15 mouse cellular contexts compared by ENCODE assay signal in the genomic region with DNA sequence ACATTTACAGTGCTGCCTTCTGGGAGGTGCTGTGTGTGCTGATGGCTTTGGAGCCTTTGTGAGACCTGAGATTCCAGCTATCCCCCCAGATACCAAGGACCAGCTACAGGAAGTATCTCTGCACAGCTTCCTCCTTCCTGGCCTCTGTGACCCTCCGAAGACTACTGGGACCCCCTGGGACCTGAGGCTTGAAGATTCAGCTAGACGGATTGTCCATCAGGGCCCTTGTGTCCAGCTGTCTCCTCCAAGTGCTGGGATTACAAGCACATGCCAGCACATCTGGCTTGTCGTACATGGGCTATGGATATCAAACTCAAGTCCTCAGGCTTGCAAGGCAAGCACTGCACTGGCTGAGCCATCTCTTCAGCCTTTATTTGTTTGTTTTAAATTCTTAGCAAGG.
A peak's percentile ranks its signal among the peaks of the same experiment; 100 is the strongest.
DNase-seq lines count a peak whose midpoint lies in the region; ATAC-seq and TF ChIP-seq lines count a peak whose summit lies in the region.
"Had no signal": no experiment of that assay in that cellular context is flagged by ENCODE, and none has a peak within 500 bp of the region (broad histone marks: within the 10 kb centered on the region; RNA-seq: fewer than 3 reads in every experiment).

No protein-coding gene starts in this region.

- H3K79me2 ChIP-seq in myocyte (ENCODE audit: control insufficient read depth, insufficient read depth) = no peaks in the 10 kb centered on the region

- peaks cover 23% of the 10 kb centered on the region for H3K4me1 ChIP-seq in kidney, embryonic 15.5 days
- H3K4me1 ChIP-seq in embryonic facial prominence, embryonic 15.5 days = peaks cover 16% of the 10 kb centered on the region; the same call in 1 of the 2 replicates
- H3K4me1 ChIP-seq: liver, embryonic 15.5 days had no signal

- H3K36me3 ChIP-seq in kidney, embryonic 15.5 days = no peaks in the 10 kb centered on the region
- H3K36me3 ChIP-seq in embryonic facial prominence, embryonic 15.5 days = no peaks in the 10 kb centered on the region
- H3K36me3 ChIP-seq in myocyte (ENCODE audit: control insufficient read depth, insufficient read depth) = no peaks in the 10 kb centered on the region
- H3K36me3 ChIP-seq: limb, embryonic 15.5 days; liver, embryonic 15.5 days; midbrain, embryonic 13.5 days had no signal

- peak overlapping the region; percentile 45; the same call in 1 of the 2 replicates for H3K27ac ChIP-seq in kidney, embryonic 15.5 days
- 0 out of 2 replicates have a peak overlapping the region, but pooled peaks have one; percentile 28 for H3K27ac ChIP-seq in embryonic facial prominence, embryonic 15.5 days (replicated peaks)
- H3K27ac ChIP-seq: limb, embryonic 15.5 days; liver, embryonic 15.5 days; midbrain, embryonic 13.5 days had no signal

- H3K9ac ChIP-seq in kidney, embryonic 15.5 days = no peak overlapping the region
- no peak overlapping the region for H3K9ac ChIP-seq in embryonic facial prominence, embryonic 15.5 days
- H3K9ac ChIP-seq: limb, embryonic 15.5 days; liver, embryonic 15.5 days; midbrain, embryonic 13.5 days had no signal

- H3K4me3 ChIP-seq in kidney, embryonic 15.5 days (replicated peaks) = no peak overlapping the region
- no peak overlapping the region for H3K4me3 ChIP-seq in embryonic facial prominence, embryonic 15.5 days (replicated peaks)
- H3K4me3 ChIP-seq in myocyte = no peak overlapping the region
- H3K4me3 ChIP-seq: limb, embryonic 15.5 days; liver, embryonic 15.5 days; midbrain, embryonic 13.5 days had no signal

- whole genome bisulfite sequencing in kidney, embryonic 15.5 days = 66% methylated on average over 3 of the region's 3 CpGs
- WGBS in embryonic facial prominence, embryonic 15.5 days = 38% methylated on average over 3 of the region's 3 CpGs

- no peak for TF ChIP-seq POLR2A in myocyte (IDR thresholded peaks at IDR 0.05; ENCODE audit: insufficient read length, low read depth)

- no peak overlapping the region for H3K4me2 ChIP-seq in kidney, embryonic 15.5 days
- H3K4me2 ChIP-seq in embryonic facial prominence, embryonic 15.5 days (replicated peaks) = no peak overlapping the region
- peak overlapping the region; percentile 55 for H3K4me2 ChIP-seq in myocyte (ENCODE audit: low read depth)
- H3K4me2 ChIP-seq: limb, embryonic 15.5 days; midbrain, embryonic 13.5 days had no signal

- ATAC-seq in kidney, embryonic 15.5 days (replicated peaks; ENCODE audit: low FRiP score) = no peak
- no peak for ATAC-seq in embryonic facial prominence, embryonic 15.5 days (ENCODE audit: insufficient number of reproducible peaks, low FRiP score, low TSS enrichment, low read depth)
- ATAC-seq: forebrain, embryonic 16.5 days; inflammation-experienced regulatory T-cells, adult 6 months; midbrain, embryonic 13.5 days had no signal

- peak; percentile 33 for DNase-seq in embryo, embryonic 11 days
- DNase-seq in embryo, embryonic 10 days (ENCODE audit: low spot score) = no peak
- DNase-seq in kidney, adult 18-20 months = no peak
- no peak for DNase-seq in right cerebral cortex, postnatal 4 days
- no peak for DNase-seq in urinary bladder, postnatal 14 days (ENCODE audit: low spot score)
- DNase-seq: cerebellum, adult 9-11 months; layer of hippocampus, postnatal 36 days had no signal

- no peak overlapping the region for H3ac ChIP-seq in myocyte (ENCODE audit: control insufficient read depth, insufficient read length)

- no peaks in the 10 kb centered on the region for H3K27me3 ChIP-seq in kidney, embryonic 15.5 days
- H3K27me3 ChIP-seq in embryonic facial prominence, embryonic 15.5 days = no peaks in the 10 kb centered on the region
- peaks cover 12% of the 10 kb centered on the region for H3K27me3 ChIP-seq in myocyte (ENCODE audit: control insufficient read depth, insufficient read depth, insufficient read length)
- H3K27me3 ChIP-seq: liver, embryonic 15.5 days; midbrain, embryonic 13.5 days had no signal

- no peaks in the 10 kb centered on the region for H3K9me3 ChIP-seq in kidney, embryonic 15.5 days (replicated peaks)
- H3K9me3 ChIP-seq in embryonic facial prominence, embryonic 15.5 days (replicated peaks) = no peaks in the 10 kb centered on the region
- H3K9me3 ChIP-seq: limb, embryonic 15.5 days; liver, embryonic 15.5 days; midbrain, embryonic 13.5 days had no signal

TF ChIP-seq in myocyte, 11 proteins besides CTCF, POLR2A, EP300 and RAD21:
- TF ChIP-seq POLR2AphosphoS2 (IDR thresholded peaks at IDR 0.05; ENCODE audit: insufficient read length, low read depth) (no peak), TCF3 (IDR thresholded peaks at IDR 0.05; ENCODE audit: insufficient read length, low read depth) (no peak), USF1 (IDR thresholded peaks at IDR 0.05; ENCODE audit: low read depth) (no peak), MYOD1 (IDR thresholded peaks at IDR 0.05; ENCODE audit: control insufficient read depth in 1 of 3, insufficient read length in 2 of 3, low read depth in 2 of 3) (no peak), SRF (IDR thresholded peaks at IDR 0.05; ENCODE audit: control insufficient read depth, insufficient read length, low read depth) (no peak), MAX (IDR thresholded peaks at IDR 0.05; ENCODE audit: low read depth) (no peak), CEBPB (IDR thresholded peaks at IDR 0.05; ENCODE audit: insufficient read depth, poor library complexity, severe bottlenecking) (no peak), E2F4 (IDR thresholded peaks at IDR 0.05; ENCODE audit: insufficient read depth) (no peak), TCF12 (IDR thresholded peaks at IDR 0.05; ENCODE audit: insufficient read depth, poor library complexity, severe bottlenecking) (no peak), MYOG (IDR thresholded peaks at IDR 0.05; ENCODE audit: control insufficient read depth in 1 of 3, insufficient read depth in 1 of 3, insufficient read length in 2 of 3, low read depth in 2 of 3) (no peak), REST (IDR thresholded peaks at IDR 0.05; ENCODE audit: insufficient read depth, insufficient read length) (no peak)
